Mouse (Mus musculus) thymus, postnatal 14 days (tissue): Measurements from ENCODE around the gene Mettl7a1.
A peak's percentile ranks its signal among the peaks of the same experiment; 100 is the strongest.
"Not testable (repeated sequence)": the region's sequence is repeated elsewhere in the genome, so short reads cannot be mapped to it uniquely, and the experiment has no call there.

Experiments used
- DNase-seq: peaks from one replicate; pipeline ENCODE4 v3.0.0; 2021

The Mettl7a1 gene

DNA sequence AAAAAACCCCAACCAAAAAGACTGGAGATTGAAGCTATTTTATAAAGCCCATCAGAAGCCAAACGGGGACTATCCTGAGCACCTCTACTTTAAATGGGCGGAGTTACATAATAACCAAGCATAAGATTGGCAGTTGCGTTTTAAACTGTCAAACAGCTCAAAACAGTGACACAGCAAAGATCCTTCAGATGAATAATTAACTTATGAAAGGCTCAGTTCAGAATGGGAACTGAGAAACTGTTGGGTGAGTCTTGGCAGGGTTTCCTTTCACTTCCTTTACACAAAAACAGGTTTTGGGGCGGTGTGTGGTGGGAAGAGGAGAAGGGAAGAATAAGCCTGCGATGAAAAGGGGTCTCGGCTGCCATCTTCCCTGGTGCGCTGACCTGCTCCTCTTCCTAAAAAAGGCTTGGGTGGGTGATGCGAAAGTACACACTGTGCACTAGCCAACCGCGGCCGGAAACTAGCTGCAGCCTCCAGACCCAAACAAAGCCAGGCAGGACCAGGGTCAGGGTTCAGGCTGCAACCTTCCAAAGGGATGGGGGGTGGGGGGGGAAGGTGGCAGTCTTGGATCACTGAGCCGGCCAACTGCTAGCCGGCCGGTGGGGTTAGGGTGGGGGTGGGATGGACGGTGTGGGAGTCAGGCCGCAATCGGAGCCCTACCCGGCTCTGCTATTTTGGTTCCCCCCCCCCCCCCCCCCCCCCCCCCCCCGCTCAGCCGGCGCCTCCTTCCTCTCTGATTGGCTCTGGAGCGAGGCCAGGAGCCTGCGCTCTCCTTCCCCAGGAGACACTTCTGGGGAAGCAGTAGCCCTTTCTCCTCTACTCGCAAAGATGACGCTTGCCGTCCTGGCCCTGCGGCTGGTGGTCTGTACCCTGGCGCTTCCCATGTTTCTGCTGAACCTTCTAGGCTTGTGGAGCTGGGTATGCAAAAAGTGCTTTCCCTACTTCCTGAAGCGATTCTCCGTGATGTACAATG is at the start of gene Mettl7a1:
Gene Mettl7a1, plus strand, starts transcription at position 122 of the 973 bp plus-strand sequence.
- DNase-seq, result peak; percentile 70

DNA sequence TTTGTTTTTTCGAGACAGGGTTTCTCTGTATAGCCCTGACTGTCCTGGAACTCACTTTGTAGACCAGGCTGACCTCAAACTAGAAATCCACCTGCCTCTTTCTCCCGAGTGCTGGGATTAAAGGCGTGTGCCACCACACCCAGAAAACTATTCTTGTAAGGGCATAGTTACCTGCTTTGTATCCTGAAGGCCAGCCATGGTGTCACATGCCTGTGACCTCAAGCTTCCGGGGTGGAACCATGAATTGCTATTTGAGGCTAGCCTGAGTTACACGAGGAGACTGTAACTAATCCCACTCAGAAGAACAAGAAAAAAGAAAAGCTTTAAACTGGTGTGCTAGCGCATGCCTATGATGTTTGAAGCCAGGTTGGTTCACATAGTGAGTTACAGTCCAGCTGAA is 47.6 kb upstream of the Mettl7a1 start:
- DNase-seq, result no peak

DNA sequence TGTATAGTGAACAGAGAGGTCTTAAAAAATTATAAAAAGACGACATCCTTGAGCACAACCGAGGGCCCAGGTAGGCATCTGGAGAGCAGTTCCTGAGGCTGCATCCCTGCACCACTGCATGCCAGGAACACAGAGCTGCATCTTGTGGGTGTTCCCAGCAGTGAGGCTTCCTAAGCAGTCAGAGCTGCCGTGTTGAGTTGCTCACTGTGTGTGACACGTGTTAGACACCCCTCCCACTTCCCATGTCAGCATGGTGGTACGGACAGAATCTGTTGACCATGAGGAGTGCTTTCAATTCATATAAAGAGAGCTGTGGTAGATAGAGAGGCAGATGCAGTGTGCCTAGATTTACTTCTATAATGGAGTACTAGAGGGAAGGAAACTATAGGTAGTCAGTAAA is 46.6 kb upstream of the Mettl7a1 start:
- DNase-seq, result no peak

DNA sequence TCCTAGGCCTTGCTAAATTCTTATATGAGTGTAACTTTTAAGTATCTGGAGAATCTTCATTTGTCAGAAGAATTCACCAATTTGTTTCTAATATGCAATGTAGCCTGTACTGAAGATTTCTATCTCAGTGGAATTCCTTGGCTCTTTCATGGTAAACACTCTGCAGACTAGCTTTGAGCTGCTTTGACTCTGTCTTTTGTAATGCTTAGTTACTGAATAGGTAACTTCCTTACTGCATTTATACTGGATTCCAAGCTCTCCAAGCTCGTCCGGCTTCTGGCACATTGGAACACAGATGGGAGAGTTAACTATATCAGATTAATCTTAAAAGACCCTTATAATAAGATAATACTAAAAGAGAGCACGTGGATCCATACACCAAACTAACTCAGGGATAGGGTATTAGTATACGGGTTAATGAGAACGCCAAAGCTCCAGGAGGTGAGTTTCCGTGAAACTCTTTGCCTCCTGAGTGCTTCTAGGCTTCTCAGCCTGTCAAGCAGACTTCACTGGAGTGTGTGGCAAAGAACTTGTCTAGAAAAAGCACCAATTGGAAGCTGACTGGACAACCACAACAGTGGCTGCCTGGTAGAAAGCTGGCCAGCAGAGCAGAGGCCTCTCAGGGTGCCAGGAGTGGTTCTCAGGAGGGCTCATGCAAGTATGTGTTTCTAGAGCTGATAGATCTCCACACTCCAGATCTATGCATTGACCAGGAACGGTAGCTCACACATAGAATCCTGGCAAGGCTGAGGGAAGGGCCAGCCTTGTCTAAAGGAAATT is 45.1 kb upstream of the Mettl7a1 start:
- DNase-seq, result no peak

DNA sequence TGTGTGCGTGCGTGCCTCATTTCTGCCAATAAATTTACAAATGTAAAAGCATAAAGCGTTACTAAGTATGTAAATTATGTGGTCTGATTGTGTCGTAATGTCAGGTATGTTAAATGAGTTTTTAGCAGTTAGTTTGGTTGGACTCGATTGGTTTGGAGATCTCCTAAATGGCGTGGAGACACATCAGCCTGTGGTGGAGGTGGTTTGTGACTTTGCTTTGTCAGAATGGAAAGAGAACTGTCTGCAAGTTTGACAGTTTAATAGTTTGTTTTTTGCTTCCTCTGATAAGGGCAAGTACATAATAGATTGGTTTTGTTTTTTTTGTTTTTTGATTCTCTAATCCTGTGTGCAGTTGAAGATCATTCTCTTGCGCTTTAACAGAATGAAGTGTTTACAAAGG is 43.6 kb upstream of the Mettl7a1 start:
- not testable (repeated sequence) for DNase-seq

DNA sequence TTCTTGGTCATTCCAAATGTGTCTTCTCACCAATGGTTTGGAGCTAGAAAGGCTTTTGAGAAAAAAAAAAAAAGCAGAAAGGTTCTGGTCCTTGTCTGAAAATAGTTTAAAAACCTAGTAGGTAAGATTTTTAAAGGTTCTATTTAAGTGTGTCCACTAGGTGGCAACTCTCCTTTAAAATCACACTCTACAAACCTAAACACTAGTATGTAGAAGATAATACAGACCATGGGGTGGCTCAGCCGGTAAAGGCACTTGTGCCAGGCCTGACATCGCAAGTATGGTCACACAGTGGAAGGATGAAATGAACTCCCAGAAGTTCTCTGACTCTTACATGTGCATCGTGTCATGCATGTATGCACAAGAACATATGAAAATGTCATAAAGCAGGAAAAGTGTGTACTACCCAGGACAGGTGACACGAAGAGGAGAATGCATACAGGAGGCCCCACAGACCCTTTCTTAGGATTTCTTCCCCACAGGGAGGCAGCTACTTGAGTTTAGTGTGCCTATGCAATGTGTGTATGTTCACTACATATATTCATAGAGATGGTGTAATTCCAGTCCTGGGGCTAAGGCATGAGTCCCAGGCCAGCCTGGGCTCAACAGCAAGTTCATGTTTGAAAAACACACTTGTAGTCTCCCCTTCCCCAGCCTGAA is 40.6 kb upstream of the Mettl7a1 start:
- DNase-seq, result no peak

DNA sequence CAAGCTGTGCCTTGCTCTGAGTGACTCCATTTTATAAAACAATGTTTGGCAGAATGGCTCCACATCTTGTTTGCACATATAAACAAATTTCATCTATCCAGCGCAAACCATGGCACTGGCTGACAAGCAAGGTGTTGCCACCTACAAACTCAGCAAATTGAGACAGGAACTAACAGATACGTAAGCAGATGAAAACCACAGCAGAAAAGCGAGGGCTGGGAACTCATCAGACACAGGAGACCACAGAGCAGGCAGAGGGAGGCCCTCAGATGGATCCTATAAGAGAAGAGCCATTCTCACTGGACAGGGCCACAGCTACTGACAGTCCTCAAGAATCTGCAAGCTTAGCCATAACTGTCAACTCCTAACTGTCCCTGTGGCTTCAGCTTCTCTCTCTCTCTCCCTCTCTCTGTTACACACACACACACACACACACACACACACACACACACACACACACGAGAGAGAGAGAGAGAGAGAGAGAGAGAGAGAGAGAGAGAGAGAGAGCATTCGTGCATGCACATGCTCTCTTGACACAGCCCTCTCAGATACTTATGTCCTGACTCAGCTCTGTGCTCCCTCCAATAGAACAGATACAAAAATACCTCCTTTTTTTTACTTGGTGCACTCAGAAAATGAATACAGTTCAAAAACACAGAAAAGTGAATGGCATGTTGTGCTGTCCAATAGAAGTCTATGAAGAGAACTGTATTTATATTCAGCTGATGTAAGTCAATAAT is 38.2 kb upstream of the Mettl7a1 start:
- no peak for DNase-seq

DNA sequence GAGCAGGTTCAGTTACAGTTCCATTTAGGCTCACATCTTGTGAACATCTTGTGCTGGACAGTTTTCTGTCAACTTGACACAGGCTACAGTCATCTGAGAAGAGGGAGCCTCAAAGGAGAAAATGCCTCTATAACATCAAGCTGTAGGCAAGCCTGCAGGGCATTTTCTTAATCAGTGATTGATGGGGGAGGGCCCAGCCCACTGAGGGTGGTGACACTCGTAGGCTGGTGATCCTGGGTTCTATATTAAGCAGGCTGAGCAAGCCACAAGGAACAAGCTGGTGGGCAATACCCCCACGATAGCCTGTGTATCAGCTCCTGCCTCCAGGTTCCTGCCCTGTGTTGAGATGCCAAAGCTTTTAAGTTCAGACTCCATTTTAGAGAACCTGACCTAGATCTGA is 35.0 kb upstream of the Mettl7a1 start:
- no peak for DNase-seq

DNA sequence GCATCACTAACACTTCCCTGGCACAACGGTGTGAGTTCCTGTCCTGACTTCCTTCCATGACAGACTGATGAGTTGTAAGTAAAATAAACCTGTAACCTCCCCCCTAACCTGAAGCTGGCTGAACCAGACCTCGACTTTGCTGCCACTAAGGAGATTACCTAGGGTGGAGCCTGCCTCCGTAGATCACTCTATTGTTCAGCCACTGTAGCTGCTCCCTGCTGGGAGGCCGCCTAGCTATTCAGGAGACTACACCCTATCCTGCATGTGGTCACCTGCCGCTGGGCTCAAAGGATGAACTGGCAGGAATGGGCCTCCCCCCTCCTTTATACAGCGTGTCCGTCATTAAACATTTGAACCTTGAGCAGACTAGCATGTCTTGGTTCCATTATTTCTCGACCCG is 34.2 kb upstream of the Mettl7a1 start:
- DNase-seq, result no peak

DNA sequence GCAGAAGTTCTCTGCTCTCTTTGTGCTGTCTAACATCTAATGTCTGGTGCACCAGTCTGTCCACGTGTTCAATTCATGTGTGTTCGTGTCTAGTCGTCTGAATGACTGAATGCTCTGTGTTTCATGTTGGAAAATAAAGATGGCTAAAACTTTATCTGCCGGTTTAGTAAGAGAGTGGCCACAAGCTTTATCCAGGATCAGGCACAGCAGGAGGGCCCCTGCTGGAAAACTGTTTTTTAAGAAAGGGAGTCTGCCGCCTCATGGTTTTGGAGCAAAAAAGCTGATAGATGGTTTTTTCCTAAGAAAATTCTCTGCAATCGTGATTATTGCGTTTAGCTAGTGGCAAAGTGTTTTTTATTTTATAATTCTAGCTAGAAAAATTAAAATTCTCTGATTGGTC is 33.3 kb upstream of the Mettl7a1 start:
- not testable (repeated sequence) for DNase-seq

DNA sequence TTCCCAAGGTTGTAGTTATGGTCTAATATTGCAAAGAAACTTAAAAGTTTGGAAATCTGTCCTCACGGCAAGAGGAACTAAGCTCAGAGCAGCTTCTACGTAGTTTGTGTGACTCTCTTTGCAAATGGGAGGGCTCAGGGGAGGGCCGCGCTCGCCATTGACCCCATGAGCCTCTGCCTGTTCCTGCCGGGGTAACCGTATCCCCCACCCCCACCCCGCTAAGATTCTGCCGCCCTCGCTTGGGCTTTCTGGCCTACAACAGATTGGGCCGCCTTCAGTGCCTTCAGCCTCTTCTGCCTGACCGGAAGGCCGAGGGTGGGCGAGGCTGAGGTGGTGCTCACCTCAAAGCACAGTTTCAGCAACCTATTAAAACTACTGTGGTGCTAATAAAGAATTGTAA is 32.5 kb upstream of the Mettl7a1 start:
- no peak for DNase-seq

DNA sequence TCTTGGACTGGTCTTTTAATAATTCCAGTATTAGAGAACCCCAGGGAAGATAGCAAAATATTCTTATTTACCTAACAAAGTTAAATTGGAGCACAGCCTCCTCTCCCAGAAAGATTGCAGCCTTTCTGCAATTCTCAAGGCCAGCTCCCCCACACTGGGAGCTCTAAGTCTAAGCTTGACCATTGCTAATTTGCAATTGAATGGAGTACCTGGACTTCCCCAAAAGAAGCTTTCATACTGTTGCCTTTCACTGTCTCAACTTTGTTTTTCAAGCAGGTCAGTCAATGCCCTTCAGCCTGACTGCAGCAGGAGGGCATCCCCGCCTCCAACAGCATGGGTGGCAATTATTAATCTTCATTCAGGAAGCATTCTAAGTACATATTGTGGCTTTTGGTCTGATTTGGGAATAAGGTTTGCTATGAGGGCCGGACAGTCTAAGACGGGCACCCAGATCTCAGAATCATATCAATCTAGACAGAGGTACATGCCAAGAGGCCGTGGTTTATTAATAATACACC is 30.1 kb upstream of the Mettl7a1 start:
- not testable (repeated sequence) for DNase-seq

DNA sequence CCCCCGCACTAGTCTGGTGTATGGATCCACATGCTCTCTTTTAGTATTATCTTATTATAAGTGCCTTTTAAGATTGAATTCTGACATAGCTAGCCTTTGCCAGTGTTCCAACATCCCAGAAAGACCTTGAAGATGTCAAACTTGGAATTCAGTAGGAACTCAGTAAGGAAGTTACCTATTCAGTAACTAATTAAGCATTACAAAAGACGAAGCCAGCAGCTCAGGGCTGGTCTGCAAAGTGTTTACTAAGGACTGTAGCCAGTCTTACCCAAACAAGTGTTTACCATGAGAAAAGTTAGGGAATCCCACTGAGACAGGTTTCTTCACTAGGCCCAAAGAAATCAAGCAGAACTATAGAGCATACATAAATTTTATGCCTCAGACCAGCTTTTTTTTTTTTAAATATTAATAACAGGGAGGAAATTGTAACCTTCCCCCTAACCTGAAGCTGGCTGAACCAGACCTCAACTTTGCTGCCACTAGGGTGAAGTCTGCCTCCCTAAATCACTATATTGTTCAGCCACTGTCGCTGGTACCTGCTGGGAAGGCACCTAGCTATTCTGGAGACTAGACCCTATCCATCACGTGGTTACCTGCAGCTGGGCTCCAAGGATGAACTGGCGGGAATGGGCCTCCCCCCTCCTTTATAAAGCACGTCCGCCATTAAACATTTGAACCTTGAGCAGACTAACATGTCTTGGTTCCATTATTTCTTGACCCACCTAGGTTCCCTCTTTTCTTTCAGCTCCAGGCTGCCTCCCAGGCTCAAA is 29.0 kb upstream of the Mettl7a1 start:
- no peak for DNase-seq

DNA sequence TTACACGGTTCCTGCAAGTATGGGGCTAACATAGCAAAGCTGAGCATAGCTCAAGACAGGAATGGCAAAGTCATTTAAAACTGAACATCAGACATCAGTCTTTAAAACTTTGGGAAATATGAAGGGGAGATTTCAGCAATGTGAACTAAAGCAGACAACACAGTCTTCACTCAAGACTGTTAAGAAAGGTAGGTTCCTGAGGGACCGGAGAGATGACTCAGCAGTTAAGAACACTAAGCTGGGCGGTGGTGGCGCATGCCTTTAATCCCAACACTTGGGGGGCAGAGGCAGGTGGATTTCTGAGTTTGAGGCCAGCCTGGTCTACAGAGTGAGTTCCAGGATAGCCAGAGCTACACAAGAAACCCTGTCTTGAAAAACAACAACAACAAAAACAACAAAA is 27.5 kb upstream of the Mettl7a1 start:
- DNase-seq, result no peak

DNA sequence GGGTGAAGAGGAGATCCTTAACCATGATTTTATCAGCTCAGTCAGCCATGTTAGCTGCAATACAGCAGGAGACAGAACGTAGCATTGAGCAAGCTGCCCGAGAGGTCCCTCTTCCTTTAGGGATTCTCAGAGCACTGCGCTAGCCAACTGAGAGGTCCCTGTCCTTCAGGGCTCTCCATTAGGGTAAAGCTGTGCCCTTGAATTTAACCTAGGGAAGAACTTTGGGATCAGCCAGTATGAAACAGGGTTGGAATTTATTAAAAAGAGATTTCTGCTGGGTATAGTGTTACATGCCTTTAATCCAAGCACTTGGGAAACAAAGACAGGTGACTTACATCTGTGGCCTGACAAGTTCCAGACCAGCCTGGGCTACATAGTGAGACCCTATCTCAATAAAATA is 26.4 kb upstream of the Mettl7a1 start:
- no peak for DNase-seq

DNA sequence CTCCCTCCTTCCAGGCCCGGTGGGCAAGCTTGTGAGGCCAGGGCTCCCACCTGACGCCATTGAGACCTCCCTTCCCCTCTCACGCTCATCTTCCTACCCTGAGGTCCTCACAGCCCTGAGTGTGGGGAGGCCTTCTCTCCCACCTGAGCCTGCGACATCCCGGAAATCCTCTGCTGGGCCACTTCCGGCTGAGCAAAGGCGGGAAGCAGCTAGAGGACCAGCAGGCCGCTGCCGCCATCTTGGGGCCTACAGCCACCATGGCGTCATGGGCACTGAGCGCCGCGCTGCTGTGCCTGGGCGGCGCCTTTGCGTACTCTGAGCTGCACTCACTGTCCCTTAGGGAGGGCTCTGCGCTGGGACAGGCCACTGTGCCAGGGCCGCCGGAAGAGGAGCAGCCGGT is 23.3 kb upstream of the Mettl7a1 start, which contains the start of gene Tmprss12:
Gene Tmprss12, plus strand, starts transcription at position 212 of the 400 bp plus-strand sequence.
- DNase-seq, result no peak

DNA sequence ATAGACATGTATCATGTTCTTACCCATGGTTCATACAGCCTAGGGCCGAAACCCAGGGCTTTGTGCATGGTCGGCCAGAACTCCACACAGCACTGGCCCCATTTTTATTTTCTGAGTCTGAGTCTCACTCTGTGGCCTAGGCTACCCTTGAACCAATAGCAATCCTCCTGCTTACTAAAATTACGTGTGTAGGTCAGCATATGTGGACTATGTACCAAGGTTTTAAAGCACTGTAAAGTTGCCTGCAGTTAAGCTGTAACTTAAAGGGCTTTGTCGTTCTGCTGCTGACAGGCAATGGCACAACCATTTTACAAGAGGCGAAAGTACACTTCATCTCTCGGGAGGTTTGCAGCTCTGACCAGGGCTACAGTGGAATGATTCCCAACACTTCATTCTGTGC is 15.0 kb upstream of the Mettl7a1 start:
- no peak for DNase-seq

DNA sequence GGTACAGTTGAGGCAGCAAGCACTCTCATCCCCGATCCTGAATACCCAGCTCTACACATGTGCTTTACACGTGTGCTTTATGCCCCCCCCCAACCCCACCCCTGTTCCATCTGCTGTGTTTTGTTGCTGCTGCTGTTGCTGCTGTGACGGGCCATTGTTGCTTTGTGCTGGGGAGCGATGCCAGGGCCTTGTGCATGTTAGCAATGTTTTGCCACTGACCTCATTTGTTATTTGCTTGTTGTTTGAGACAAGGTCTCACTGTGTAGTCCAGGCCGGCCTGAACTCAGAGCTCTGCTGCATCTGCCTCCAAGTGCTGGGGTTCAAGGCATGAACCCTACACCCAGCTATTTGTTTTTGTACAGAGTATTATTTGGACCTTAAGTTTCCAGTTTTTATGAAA is 13.1 kb upstream of the Mettl7a1 start:
- DNase-seq, result no peak

DNA sequence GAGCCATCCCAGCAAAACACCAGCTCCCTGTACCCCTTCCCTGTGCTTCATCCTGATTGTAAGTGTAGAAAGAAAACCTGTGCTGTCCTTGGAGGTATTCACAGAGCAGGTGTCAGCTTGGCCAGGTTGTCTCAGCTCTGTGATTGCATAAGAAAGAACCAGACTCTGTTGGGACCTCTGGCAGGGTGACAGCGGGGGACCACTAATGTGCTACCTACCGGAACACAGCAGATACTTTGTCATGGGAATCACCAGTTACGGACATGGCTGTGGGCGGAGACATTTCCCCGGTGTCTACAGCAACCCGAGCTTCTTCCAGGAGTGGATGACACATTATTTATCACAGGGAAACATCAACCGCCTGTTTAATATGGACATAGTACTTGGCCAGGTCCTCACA is 11.6 kb upstream of the Mettl7a1 start:
- DNase-seq, result no peak

DNA sequence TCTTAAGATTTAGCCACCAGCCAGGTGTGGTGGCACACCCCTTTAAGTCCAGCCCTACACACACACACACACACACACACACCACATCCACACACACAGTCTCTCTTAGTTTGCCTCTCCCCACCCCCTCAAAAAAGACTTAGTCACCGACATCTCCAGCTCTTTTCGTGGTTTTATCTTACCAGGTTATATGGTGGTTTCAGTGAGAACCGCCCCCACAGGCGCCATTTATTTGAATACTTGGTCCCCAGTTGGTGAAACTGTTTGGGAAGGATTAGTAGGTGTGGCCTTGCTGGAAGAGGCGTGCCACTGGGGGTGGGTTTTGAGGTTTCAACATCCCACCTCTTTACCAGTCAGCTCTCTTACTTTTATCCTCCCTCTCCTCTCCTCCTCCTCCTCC is 6.1 kb upstream of the Mettl7a1 start:
- no peak for DNase-seq

DNA sequence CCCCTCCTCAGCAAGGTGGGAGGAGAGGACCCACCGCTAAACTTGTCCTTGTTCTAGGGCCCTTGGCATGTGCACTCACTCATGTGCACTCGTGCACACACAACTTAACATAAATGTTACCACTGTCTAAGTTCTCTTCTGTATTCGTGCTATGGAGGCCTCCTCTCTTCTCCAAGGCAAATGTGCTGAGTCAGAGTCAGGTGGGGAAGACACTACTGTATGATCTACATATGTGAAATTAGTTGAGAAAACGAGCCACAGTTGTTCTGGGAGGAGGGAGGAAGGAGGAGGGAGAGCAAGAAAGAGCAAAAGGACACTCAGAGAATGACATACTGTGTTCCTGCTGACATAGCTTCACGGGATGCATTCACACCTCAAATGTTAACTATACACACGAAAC is 3.4 kb upstream of the Mettl7a1 start:
- peak; percentile 22 for DNase-seq

DNA sequence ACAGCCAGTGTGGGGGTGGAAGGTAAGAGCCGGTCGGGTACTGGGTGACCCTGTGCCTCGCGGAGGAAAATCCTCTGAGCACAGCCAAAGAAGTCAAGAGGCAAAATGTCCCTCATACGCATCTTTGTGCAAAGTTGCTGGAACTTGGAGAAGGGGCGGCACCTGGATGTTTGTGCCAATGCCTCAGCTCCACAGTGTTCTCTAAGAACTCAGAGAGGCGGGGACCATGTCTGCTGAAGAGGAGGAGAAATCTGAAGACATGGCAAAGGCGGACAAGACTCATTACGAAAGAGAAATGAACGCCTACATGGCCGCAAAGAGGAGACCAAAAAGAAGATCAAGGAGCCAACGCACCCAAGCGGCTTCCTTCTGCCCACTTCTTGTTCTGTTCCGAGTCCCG is 2.4 kb upstream of the Mettl7a1 start:
- no peak for DNase-seq
